Comparison of ENCODE assay signal across 25 mouse cellular contexts in the genomic region with DNA sequence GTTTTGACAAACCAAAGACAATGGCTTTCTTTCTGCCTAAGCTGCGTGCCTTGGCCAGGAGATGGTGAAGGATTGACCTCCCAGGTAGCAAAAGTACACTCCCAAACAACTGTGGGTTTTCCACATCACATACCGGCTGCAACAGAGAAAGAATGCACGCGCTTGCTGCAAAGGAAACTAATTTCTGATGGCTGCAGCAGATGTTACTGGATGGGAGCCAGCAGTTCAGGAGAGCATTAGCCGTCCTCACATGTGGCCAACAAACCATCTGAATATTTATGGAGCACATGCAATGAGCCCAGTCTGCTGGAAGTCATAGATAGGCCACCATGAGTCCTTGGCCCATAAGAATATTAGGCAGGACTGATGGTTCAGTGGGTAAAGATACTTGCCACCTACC. TPM values are rescaled to one million over a fixed set of nuclear protein-coding genes. Genes with fewer than 3 reads are reported as not detected.
A peak's percentile ranks its signal among the peaks of the same experiment; 100 is the strongest.
DNase-seq lines count a peak whose midpoint lies in the region; ATAC-seq lines count a peak whose summit lies in the region.
"Had no signal": no experiment of that assay in that cellular context is flagged by ENCODE, and none has a peak within 500 bp of the region (broad histone marks: within the 10 kb centered on the region; RNA-seq: fewer than 3 reads in every experiment).

No protein-coding gene starts in this region.

- H3K27me3 ChIP-seq in heart, embryonic 11.5 days (ENCODE audit: control insufficient read depth, insufficient read depth, low read length) = no peaks in the 10 kb centered on the region
- H3K27me3 ChIP-seq in limb, embryonic 13.5 days = peaks cover 4% of the 10 kb centered on the region; the same call in 1 of the 2 replicates
- no peaks in the 10 kb centered on the region for H3K27me3 ChIP-seq in intestine, embryonic 16.5 days (replicated peaks; ENCODE audit: control insufficient read depth, insufficient read depth, low read length)
- H3K27me3 ChIP-seq: forebrain, embryonic 15.5 days; midbrain, embryonic 13.5 days had no signal

- H3K4me1 ChIP-seq in heart, embryonic 11.5 days (ENCODE audit: control insufficient read depth, insufficient read depth, low read length) = no peaks in the 10 kb centered on the region
- H3K4me1 ChIP-seq in limb, embryonic 13.5 days = peaks cover 28% of the 10 kb centered on the region
- H3K4me1 ChIP-seq in intestine, embryonic 16.5 days (ENCODE audit: control insufficient read depth, insufficient read depth, low read length) = no peaks in the 10 kb centered on the region
- H3K4me1 ChIP-seq: forebrain, embryonic 15.5 days; hindbrain, embryonic 10.5 days; liver, embryonic 12.5 days; midbrain, embryonic 13.5 days had no signal

- peak; percentile 36 for DNase-seq in heart, adult 8-10 months (ENCODE audit: low spot score)
- DNase-seq in NIH3T3 (ENCODE audit: low read depth) = peak; percentile 3
- DNase-seq in gastrocnemius, postnatal 14 days = peak; percentile 61
- no peak for DNase-seq in urinary bladder, adult 18-20 months (ENCODE audit: low spot score in 2 of 2)
- DNase-seq in layer of hippocampus, adult 18-20 months (ENCODE audit: low spot score in 2 of 2) = no peak
- DNase-seq: adrenal gland, adult 2 months; cerebellum, adult 9-10 months; kidney, adult 18-20 months; kidney, postnatal 14 days; lung, adult 2 months; lung, postnatal 36 days; spleen, adult 18-20 months; thymus, postnatal 25 days had no signal

- H3K36me3 ChIP-seq in heart, embryonic 11.5 days (ENCODE audit: control insufficient read depth, insufficient read depth, low read length) = no peaks in the 10 kb centered on the region
- H3K36me3 ChIP-seq in limb, embryonic 13.5 days = no peaks in the 10 kb centered on the region
- no peaks in the 10 kb centered on the region for H3K36me3 ChIP-seq in intestine, embryonic 16.5 days (ENCODE audit: control insufficient read depth, insufficient read depth, low read length)
- H3K36me3 ChIP-seq: embryonic facial prominence, embryonic 13.5 days; forebrain, embryonic 15.5 days; hindbrain, embryonic 10.5 days; liver, embryonic 12.5 days; midbrain, embryonic 13.5 days had no signal

- H3K4me3 ChIP-seq in heart, embryonic 11.5 days (ENCODE audit: low read depth, low read length) = no peak overlapping the region
- H3K4me3 ChIP-seq in limb, embryonic 13.5 days = no peak overlapping the region
- no peak overlapping the region for H3K4me3 ChIP-seq in intestine, embryonic 16.5 days (ENCODE audit: low read length)
- H3K4me3 ChIP-seq: embryonic facial prominence, embryonic 13.5 days; forebrain, embryonic 15.5 days; hindbrain, embryonic 10.5 days; liver, embryonic 12.5 days; midbrain, embryonic 13.5 days had no signal

- no peak for ATAC-seq in heart, embryonic 11.5 days (replicated peaks; ENCODE audit: insufficient number of reproducible peaks, low FRiP score, low TSS enrichment)
- ATAC-seq in limb, embryonic 13.5 days (ENCODE audit: low FRiP score, low read depth) = peak; percentile 49
- no peak for ATAC-seq in intestine, embryonic 16.5 days
- ATAC-seq: forebrain, embryonic 15.5 days; liver, embryonic 12.5 days; midbrain, embryonic 13.5 days had no signal

- 65% methylated on average over 5 of the region's 5 CpGs for WGBS in heart, embryonic 11.5 days (ENCODE audit: insufficient replicate concordance)
- 29% methylated on average over 5 of the region's 5 CpGs for WGBS in limb, embryonic 13.5 days
- WGBS in intestine, embryonic 16.5 days = 47% methylated on average over 5 of the region's 5 CpGs

- H3K9me3 ChIP-seq in heart, embryonic 11.5 days (replicated peaks; ENCODE audit: control insufficient read depth, low read length) = no peaks in the 10 kb centered on the region
- H3K9me3 ChIP-seq in limb, embryonic 13.5 days = no peaks in the 10 kb centered on the region
- no peaks in the 10 kb centered on the region for H3K9me3 ChIP-seq in intestine, embryonic 16.5 days (ENCODE audit: control insufficient read depth, low read length)
- H3K9me3 ChIP-seq: embryonic facial prominence, embryonic 13.5 days; forebrain, embryonic 15.5 days; hindbrain, embryonic 10.5 days; liver, embryonic 12.5 days; midbrain, embryonic 13.5 days had no signal

- no peak overlapping the region for H3K4me2 ChIP-seq in heart, embryonic 11.5 days
- H3K4me2 ChIP-seq in limb, embryonic 13.5 days (replicated peaks) = no peak overlapping the region
- H3K4me2 ChIP-seq in intestine, embryonic 16.5 days (ENCODE audit: low read depth, low read length) = no peak overlapping the region
- H3K4me2 ChIP-seq: embryonic facial prominence, embryonic 13.5 days; forebrain, embryonic 15.5 days; liver, embryonic 12.5 days; midbrain, embryonic 13.5 days had no signal

- no peak overlapping the region for H3K27ac ChIP-seq in heart, embryonic 11.5 days (ENCODE audit: low read depth, low read length)
- no peak overlapping the region for H3K27ac ChIP-seq in limb, embryonic 13.5 days
- no peak overlapping the region for H3K27ac ChIP-seq in intestine, embryonic 16.5 days (ENCODE audit: low read length)
- H3K27ac ChIP-seq: embryonic facial prominence, embryonic 13.5 days; forebrain, embryonic 15.5 days; hindbrain, embryonic 10.5 days; liver, embryonic 12.5 days; midbrain, embryonic 13.5 days had no signal

- no peak overlapping the region for H3K9ac ChIP-seq in heart, embryonic 11.5 days (ENCODE audit: low read depth, low read length)
- no peak overlapping the region for H3K9ac ChIP-seq in limb, embryonic 13.5 days
- no peak overlapping the region for H3K9ac ChIP-seq in intestine, embryonic 16.5 days (ENCODE audit: low read depth, low read length)
- H3K9ac ChIP-seq: embryonic facial prominence, embryonic 13.5 days; forebrain, embryonic 15.5 days; liver, embryonic 12.5 days; midbrain, embryonic 13.5 days had no signal

- intact Hi-C loops in gastrocnemius, postnatal 14 days (cut with DNase I; ENCODE audit: low total_unique reads) = loop anchor here (10.0 kb wide), 1 partner anchor 185 kb away; no protein-coding TSS in a partner anchor

RNA-seq across cellular contexts. Expression of a gene that starts 7.4 kb away (rescaled TPM):
- total RNA-seq in heart, adult 8-10 months (2022) = 10 to 100 TPM; 13.4 to 20.0 (median 18.0) TPM
- polyA plus RNA-seq in heart, embryonic 11.5 days (2014; fragmentation: Nextera tagmentation; extraction: Ambion mirVana) = 5.6 and 6.8 TPM in 2 replicates
- 10 to 100 TPM; 16.7 to 20.2 TPM for total RNA-seq in gastrocnemius, postnatal 14 days (2021)
- 41.4 and 45.1 TPM in 2 replicates for polyA plus RNA-seq in limb, embryonic 13.5 days (2015; fragmentation: Nextera tagmentation; extraction: Ambion mirVana)
- polyA plus RNA-seq in intestine, embryonic 16.5 days (2015; fragmentation: Nextera tagmentation; extraction: Ambion mirVana) = 8.9 and 9.5 TPM in 2 replicates
- total RNA-seq in layer of hippocampus, adult 18-20 months (2021) = 100 to 1,000 TPM; 121 to 126 TPM

RNA-seq across cellular contexts. Expression of a gene that starts 56.9 kb away (rescaled TPM):
- under 1 TPM in 1 of 4 experiments, not detected in 3; 0.09 TPM for total RNA-seq in heart, adult 8-10 months (2022)
- polyA plus RNA-seq in heart, embryonic 11.5 days (2014; fragmentation: Nextera tagmentation; extraction: Ambion mirVana) = not detected in 2 replicates
- not detected for total RNA-seq in gastrocnemius, postnatal 14 days (2021)
- not detected in 2 replicates for polyA plus RNA-seq in limb, embryonic 13.5 days (2015; fragmentation: Nextera tagmentation; extraction: Ambion mirVana)
- polyA plus RNA-seq in intestine, embryonic 16.5 days (2015; fragmentation: Nextera tagmentation; extraction: Ambion mirVana) = 0.05 TPM in 1 of 2 replicates, not detected in the other
- not detected for total RNA-seq in layer of hippocampus, adult 18-20 months (2021)
- total RNA-seq: adrenal gland, adult 2 months; layer of hippocampus, postnatal 10 days; left cerebral cortex, postnatal 14 days had no signal
- polyA plus RNA-seq: C2C12; embryonic facial prominence, embryonic 13.5 days; forebrain, embryonic 15.5 days; hindbrain, embryonic 10.5 days; midbrain, embryonic 13.5 days; neural tube, embryonic 14.5 days had no signal

Comparison
In these comparisons a context has a peak if more than half of its experiments do, and no peak if none do; other contexts are left out.
1. DNase-seq: peak in heart, adult 8-10 months (single experiment), NIH3T3 (single experiment) and gastrocnemius, postnatal 14 days (single experiment); none in urinary bladder, adult 18-20 months (0 of 2) and layer of hippocampus, adult 18-20 months (0 of 2).
2. RNA of a gene that starts 7.4 kb away (total RNA-seq): 121 to 126 TPM in layer of hippocampus, adult 18-20 months; 16.7 to 20.2 TPM in gastrocnemius, postnatal 14 days and 13.4 to 20.0 TPM in heart, adult 8-10 months; every median in the first group is over 4 times any median in the second.